Mouse (Mus musculus): ENCODE measurements around the gene Sptbn4. TPM values are rescaled to one million over a fixed set of nuclear protein-coding genes. Genes with fewer than 3 reads are reported as not detected.
A peak's percentile ranks its signal among the peaks of the same experiment; 100 is the strongest.
"Not testable (repeated sequence)": the region's sequence is repeated elsewhere in the genome, so short reads cannot be mapped to it uniquely, and the experiment has no call there.

The Sptbn4 gene
- 0.33 and 0.34 TPM in 2 replicates for polyA plus RNA-seq (2016; fragmentation: Nextera tagmentation; extraction: Ambion mirVana)

DNA sequence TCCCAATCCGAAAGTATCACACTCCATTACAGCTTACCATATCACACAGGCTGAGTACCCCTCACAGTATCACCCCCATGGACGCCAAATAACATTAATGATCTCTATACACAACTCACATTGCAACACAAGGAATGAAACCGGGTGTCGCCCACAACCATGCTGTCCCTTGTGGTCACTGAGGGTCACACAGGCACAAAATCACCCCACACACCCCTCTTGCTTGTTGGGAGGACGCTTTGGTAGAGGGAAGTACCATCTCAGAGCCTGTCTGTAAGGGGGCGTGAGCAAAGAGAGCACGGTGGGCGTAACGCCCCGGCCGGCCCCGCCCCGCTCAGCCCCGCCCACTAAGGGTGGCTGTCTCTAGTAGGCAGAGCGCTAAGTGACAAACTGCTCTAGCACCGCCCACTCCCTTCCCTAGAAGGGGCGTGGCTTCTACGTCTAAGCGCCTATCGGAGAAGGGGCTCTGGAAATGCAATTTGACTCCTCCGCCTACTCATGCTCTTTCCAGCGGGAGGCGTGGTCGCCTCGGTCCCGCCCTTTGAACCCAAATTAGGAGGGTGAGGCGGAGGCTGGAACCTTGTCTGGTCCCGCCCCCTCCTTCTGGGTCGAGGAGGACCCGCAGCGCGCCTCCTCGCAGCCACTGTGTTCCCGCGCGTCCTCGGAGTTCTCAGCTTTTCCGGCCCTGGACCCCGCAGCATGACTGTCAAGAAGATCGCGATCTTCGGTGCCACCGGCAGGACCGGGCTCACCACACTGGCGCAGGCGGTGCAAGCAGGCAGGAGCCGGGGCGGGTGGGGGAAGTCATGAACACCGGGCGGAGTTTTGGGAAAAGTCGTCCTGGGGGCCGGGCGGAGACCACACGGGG is at the start of gene Sptbn4, which contains the start of gene Blvrb:
Sptbn4 (minus strand) TSS at position 268 of the 868 bp plus-strand sequence.
Blvrb (plus strand) TSS at position 560 of the 868 bp plus-strand sequence.
- Histone ChIP-seq H3K4me3 (peak within 1 kb of the TSS; percentile 65), H3K9me3 (no peaks in the 10 kb centered on the region), H3K4me1 (replicated peaks) (peaks cover 27% of the 10 kb centered on the region), H3K27me3 (ENCODE audit: insufficient read depth, poor library complexity, severe bottlenecking) (peaks cover 46% of the 10 kb centered on the region), H3K27ac (peak within 1 kb of the TSS; percentile 83), H3K36me3 (no peaks in the 10 kb centered on the region)
- DNase-seq (ENCODE audit: low spot score) = peak; percentile 99
- WGBS = 1% methylated on average over 54 of the region's 54 CpGs

DNA sequence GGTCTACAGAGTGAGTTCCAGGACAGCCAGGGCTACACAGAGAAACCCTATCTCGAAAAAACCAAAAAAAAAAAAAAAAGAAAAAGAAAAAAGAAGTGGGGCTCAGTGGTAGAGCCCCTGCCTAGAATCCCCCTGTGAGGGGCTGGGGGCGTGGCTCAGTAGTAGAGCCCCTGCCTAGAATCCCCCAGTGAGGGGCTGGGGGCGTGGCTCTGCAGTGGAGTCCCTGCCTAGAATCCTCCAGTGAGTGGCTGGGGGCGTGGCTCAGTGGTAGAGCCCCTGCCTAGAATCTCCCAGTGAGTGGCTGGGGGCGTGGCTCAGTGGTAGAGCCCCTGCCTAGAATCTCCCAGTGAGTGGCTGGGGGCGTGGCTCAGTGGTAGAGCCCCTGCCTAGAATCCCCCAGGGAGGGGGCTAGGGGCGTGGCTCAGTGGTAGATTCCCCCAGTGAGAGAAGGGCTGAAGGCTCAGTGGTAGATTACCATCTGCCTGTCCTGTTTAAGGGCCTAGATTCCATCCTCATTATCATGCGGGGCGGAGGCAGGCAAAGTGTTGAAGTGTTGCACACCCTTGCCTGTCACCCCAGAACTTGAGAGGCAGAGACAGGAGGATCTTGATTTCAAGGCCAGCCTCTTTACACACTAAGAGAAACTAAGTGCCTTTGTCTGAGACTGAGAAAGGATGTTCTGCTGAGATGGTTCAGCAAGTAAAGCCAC is 47.3 kb upstream of the Sptbn4 start:
- H3K4me3 ChIP-seq; H3K27me3 ChIP-seq (ENCODE audit: insufficient read depth, poor library complexity, severe bottlenecking); H3K9me3 ChIP-seq; DNase-seq (ENCODE audit: low spot score); H3K27ac ChIP-seq; H3K36me3 ChIP-seq: not testable (repeated sequence)
- peaks cover 36% of the 10 kb centered on the region for H3K4me1 ChIP-seq (replicated peaks)
- WGBS = 89% methylated on average over 9 of the region's 9 CpGs

DNA sequence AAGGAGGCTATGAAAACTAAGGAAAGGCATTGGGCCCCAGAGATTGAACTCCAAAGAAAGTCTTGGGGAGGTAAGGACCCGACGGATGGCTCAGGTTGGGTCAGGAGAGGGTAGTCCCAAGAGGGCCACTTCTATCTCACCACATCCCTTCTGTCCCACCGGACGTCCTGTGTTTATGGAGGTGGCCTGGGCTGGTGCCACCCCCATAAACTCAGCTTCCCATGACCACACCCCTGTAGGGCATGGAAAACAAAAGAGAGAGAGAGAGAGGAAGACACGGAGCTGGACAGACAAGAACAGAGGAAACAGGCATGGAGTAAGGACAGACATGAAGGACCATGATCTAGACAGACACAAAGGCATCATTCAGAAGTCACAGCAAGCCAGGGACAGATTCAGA is 46.0 kb upstream of the Sptbn4 start:
- Histone ChIP-seq H3K9me3 (no peaks in the 10 kb centered on the region), H3K4me1 (replicated peaks) (peaks cover 36% of the 10 kb centered on the region), H3K27me3 (ENCODE audit: insufficient read depth, poor library complexity, severe bottlenecking) (peaks cover 14% of the 10 kb centered on the region), H3K27ac (no peak overlapping the region), H3K4me3 (no peak overlapping the region), H3K36me3 (peaks cover 8% of the 10 kb centered on the region)
- 85% methylated on average over 5 of the region's 5 CpGs for WGBS
- no peak for DNase-seq (ENCODE audit: low spot score)

DNA sequence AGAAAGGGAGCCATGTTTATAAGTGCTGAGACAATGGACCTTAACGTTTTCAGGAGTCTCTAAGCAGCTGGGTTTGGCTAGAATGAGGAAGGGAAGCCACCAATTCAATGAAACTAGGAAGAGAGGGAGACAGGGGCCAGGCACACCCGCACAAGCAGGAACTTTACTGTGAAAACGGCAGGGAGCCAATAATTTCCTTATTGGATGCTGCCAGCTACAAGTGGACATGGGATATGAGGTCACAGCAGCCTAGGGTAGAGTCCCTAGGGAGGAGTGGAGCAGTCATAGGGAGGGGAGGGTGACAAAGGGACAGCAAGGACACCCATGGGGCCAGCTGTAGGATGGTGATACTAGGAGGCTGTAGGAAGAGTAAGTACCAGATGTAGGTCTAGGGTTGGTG is 45.5 kb upstream of the Sptbn4 start:
- peaks cover 40% of the 10 kb centered on the region for H3K4me1 ChIP-seq (replicated peaks)
- no peak for DNase-seq (ENCODE audit: low spot score)
- peaks cover 18% of the 10 kb centered on the region for H3K27me3 ChIP-seq (ENCODE audit: insufficient read depth, poor library complexity, severe bottlenecking)
- no peak overlapping the region for H3K27ac ChIP-seq
- WGBS = 82% methylated on average over 3 of the region's 3 CpGs
- H3K9me3 ChIP-seq = no peaks in the 10 kb centered on the region
- H3K36me3 ChIP-seq = peaks cover 8% of the 10 kb centered on the region
- no peak overlapping the region for H3K4me3 ChIP-seq

DNA sequence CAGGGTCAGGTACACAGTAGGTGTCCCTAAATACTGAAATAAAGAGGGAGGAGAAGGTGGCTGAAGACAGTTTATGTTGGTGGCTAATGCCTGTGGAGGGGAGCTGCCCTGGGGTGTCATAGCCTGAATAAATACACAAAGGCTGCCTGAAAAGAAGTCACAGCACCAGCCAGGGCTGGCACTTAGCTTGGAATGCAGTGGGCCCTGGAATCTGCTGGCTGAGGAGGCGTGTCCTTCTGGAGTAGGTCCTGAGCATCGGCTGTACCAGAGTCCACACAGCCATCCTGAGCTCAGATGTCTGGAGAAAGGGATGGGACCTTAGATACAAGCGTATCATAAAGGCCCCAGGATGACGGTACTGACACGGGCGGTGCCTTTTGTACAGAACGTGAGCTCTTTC is 44.4 kb upstream of the Sptbn4 start:
- 71% methylated on average over 7 of the region's 7 CpGs for whole genome bisulfite sequencing
- Histone ChIP-seq H3K27me3 (ENCODE audit: insufficient read depth, poor library complexity, severe bottlenecking) (peaks cover 18% of the 10 kb centered on the region), H3K9me3 (no peaks in the 10 kb centered on the region), H3K27ac (no peak overlapping the region), H3K36me3 (peaks cover 8% of the 10 kb centered on the region), H3K4me3 (no peak overlapping the region), H3K4me1 (replicated peaks) (peaks cover 43% of the 10 kb centered on the region)
- DNase-seq (ENCODE audit: low spot score) = no peak

DNA sequence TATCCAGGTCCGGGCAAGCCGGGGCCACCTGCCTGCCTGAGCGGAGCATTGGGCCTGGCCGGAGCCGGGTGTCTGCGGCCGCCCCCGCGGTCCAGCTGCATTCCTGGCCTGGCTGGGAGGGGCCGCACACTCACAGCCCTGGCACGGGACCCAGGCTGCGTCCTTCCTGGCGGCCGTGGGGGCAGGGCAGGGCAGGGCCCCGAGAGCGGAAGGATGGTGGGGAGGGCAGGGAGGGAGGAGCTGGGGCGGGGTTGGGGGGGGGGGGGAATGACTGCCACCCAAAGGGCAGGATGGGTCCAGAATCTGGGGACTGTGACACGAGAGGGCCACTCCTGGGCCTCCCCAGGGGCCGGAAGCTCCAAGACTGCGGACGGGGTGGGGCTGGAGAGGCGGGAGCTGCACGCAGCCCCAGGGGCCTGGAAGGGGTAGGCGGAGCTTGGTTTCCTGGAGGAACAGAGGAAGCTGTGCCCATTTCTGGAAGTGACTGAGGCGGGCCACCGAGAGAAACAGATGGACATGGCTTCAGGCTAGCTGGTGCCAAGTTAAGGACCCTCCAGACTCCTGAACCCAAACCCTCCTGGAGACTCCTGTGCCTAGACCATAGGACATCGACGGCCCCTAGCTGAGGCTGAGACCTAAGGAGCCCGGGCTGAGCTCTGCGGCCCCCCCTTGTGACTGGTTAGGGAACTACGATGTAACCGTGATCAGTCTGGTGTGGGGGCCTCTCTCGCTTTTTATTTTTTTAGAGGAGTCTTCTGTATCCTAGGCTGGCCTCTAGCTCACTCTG is 43.2 kb upstream of the Sptbn4 start:
- peak; percentile 84 for DNase-seq (ENCODE audit: low spot score)
- Histone ChIP-seq H3K27ac (peak overlapping the region; percentile 93), H3K9me3 (no peaks in the 10 kb centered on the region), H3K4me3 (peak overlapping the region; percentile 57), H3K36me3 (peaks cover 8% of the 10 kb centered on the region), H3K4me1 (replicated peaks) (peaks cover 45% of the 10 kb centered on the region), H3K27me3 (ENCODE audit: insufficient read depth, poor library complexity, severe bottlenecking) (peaks cover 18% of the 10 kb centered on the region)
- under 1% methylated on average over 33 of the region's 33 CpGs for WGBS

DNA sequence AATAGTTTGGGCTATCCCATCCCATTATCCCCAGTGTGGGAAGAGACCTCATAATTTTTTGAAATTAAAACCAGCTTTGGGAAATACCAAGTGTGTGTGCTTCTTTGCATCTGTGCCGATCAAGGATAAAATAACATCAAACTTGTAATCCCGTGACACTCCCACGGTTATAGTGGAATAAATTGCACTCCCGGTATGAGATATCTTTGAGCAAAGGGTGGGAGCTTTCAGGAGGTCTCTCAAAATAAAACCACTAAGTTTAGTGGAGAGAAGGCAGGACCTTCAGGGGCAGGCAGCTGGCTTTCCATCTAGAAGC is 42.7 kb upstream of the Sptbn4 start:
- H3K27me3 ChIP-seq (ENCODE audit: insufficient read depth, poor library complexity, severe bottlenecking) = peaks cover 23% of the 10 kb centered on the region
- DNase-seq (ENCODE audit: low spot score) = no peak
- peaks cover 8% of the 10 kb centered on the region for H3K36me3 ChIP-seq
- WGBS = 47% methylated on average over 4 of the region's 4 CpGs
- peak overlapping the region; percentile 93 for H3K27ac ChIP-seq
- no peaks in the 10 kb centered on the region for H3K9me3 ChIP-seq
- peaks cover 45% of the 10 kb centered on the region for H3K4me1 ChIP-seq (replicated peaks)
- H3K4me3 ChIP-seq = peak overlapping the region; percentile 57

DNA sequence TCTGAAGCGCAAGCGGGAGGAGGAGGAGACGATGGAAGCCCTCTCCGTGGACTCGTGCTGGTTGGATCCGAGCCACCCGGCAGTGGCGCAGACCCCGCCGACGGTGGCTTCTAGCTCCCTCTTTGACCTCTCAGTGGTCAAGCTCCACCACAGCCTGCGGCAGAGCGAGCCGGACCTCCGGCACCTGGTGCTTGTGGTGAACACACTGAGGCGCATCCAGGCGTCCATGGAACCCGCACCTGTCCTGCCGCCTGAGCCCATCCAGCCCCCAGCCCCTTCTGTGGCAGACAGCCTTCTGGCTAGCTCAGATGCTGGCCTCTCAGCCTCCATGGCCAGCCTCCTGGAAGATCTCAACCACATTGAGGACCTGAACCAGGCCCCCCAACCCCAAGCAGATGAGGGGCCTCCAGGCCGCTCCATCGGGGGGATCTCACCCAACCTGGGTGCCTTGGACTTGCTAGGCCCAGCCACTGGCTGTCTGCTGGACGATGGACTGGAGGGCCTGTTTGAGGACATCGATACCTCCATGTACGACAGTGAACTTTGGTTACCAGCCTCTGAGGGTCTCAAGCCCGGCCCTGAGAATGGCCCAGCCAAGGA is 41.9 kb upstream of the Sptbn4 start:
- 0 out of 2 replicates have a peak overlapping the region, but pooled peaks have one; percentile 57 for H3K4me3 ChIP-seq
- H3K27me3 ChIP-seq (ENCODE audit: insufficient read depth, poor library complexity, severe bottlenecking) = peaks cover 24% of the 10 kb centered on the region
- peaks cover 45% of the 10 kb centered on the region for H3K4me1 ChIP-seq (replicated peaks)
- H3K36me3 ChIP-seq = peaks cover 8% of the 10 kb centered on the region
- DNase-seq (ENCODE audit: low spot score) = no peak
- H3K27ac ChIP-seq = peak overlapping the region; percentile 93; the same call in 1 of the 2 replicates
- no peaks in the 10 kb centered on the region for H3K9me3 ChIP-seq
- WGBS = 88% methylated on average over 25 of the region's 25 CpGs

DNA sequence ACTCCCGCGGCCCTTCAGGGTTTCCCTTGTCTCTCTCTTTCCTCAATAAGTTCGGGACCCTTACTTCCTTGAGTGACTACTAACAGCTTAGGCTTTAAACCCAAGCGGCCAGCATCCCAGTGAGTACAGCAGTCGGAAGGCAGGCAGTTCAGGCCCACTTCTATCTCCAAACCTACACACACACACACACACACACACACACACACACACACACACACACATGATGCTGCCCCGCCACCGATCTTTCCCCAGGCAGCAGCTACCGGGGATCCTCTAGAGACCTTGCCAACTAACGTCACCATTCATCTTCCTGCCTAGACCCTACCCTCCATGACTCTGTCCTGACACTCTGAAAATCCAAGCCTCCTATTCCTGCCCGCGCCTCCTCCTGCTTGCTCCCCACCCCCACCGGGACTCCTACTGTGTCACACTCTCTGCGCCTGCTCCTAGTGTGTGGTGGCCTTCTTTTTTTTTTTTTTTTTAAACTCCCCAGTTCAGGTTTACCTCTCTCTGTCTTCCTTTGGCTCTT is 40.3 kb upstream of the Sptbn4 start:
- Histone ChIP-seq H3K27me3 (ENCODE audit: insufficient read depth, poor library complexity, severe bottlenecking) (peaks cover 24% of the 10 kb centered on the region), H3K27ac (peak overlapping the region; percentile 96), H3K9me3 (no peaks in the 10 kb centered on the region), H3K4me1 (replicated peaks) (peaks cover 45% of the 10 kb centered on the region), H3K36me3 (peaks cover 8% of the 10 kb centered on the region), H3K4me3 (peak overlapping the region; percentile 62)
- WGBS = 1% methylated on average over 13 of the region's 13 CpGs
- no peak for DNase-seq (ENCODE audit: low spot score)

DNA sequence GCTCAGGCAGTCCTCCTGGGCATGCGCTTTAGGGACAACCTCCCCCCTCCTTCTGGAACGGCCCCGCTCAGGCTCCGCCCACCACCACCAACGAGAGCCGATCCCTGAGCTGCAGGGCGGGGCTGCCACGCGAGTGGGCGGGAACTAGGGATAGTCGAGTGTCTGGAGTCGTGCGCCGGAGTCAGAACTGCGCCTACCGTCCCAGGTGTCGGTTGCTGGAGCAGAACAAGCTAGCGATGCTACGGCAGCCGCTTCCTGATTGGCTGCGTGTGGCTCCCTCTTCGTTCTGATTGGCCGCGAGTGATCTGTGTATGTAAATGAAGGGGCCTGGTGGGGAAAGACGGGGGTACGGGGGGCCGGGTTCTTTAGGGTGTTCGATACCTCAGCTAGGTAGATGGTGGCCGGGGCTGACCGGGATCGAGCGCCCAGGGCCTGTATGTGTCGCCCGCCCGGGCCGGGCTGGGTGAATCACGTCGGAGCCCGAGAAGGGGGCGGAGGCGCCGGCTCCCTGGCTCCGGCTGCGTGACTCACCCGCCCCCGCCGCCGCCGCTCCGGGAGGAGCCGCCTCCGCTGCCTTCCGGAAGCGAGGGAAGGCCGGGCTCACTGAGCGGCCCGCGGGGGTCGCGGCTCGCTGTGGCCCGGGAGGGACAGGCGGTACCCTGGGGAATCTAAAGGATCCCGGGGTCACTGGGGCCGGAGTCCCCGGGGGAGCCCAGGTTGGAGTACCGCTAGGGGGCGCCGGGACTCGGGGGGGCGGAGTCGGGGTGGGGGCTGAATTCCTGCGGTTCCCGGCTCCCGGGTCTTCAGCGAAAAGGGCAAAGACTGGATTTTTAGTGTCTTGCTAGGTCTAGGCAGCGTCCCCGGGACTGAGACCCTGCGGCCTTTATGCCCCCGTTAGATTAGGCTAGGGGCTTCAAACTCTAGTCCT is 39.5 kb upstream of the Sptbn4 start, which contains the start of gene Sertad1:
Sertad1 (plus strand) TSS at position 141 of the 928 bp plus-strand sequence.
- under 1% methylated on average over 80 of the region's 80 CpGs for WGBS
- Histone ChIP-seq H3K36me3 (peaks cover 8% of the 10 kb centered on the region), H3K4me3 (peak within 1 kb of the TSS; percentile 62), H3K27ac (peak within 1 kb of the TSS; percentile 96), H3K27me3 (ENCODE audit: insufficient read depth, poor library complexity, severe bottlenecking) (peaks cover 24% of the 10 kb centered on the region), H3K4me1 (replicated peaks) (peaks cover 45% of the 10 kb centered on the region), H3K9me3 (no peaks in the 10 kb centered on the region)
- peak; percentile 100 for DNase-seq (ENCODE audit: low spot score)

DNA sequence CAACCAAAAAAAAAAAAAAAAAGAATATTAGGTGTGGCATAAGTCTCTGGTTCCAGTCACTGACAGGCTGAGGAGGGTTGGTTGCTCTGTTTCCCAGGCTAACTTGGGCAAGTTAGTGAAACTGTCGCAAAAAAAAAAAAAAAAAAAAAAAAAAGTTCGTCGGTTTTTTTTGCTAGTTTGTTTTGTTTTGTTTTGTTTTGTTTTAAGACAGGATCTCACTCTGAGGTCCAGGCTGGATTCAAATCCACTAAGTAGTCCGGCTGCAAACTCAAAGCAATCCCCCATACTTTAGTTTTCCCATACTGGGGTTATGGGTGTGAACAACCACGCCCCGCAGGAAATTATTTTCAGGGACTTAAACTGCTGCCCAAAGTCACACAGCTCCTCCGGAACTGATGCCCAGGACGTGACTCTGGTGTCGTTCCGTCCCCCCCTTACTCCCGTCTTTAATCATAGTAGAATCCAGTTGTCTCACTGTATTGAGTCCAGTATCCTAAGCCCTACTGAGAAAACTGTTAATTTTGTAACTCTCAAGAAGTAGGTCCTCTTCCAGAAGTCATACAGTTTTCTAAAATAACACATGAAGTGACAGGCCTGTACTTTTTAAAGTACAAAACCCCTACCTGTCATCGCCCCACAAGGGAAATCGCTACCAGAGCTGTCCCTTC is 38.8 kb upstream of the Sptbn4 start:
- Histone ChIP-seq H3K27me3 (ENCODE audit: insufficient read depth, poor library complexity, severe bottlenecking) (peaks cover 24% of the 10 kb centered on the region), H3K27ac (peak overlapping the region; percentile 96), H3K4me1 (replicated peaks) (peaks cover 47% of the 10 kb centered on the region), H3K9me3 (no peaks in the 10 kb centered on the region), H3K4me3 (peak overlapping the region; percentile 62), H3K36me3 (peaks cover 8% of the 10 kb centered on the region)
- WGBS = 7% methylated on average over 13 of the region's 13 CpGs
- no peak for DNase-seq (ENCODE audit: low spot score)

Data from hindbrain, embryonic 10.5 days (tissue).